Mouse (Mus musculus): ENCODE data around the gene Ugt2a2. TPM values are rescaled to one million over a fixed set of nuclear protein-coding genes. Genes with fewer than 3 reads are reported as not detected.
"Not testable (repeated sequence)": the region's sequence is repeated elsewhere in the genome, so short reads cannot be mapped to it uniquely, and the experiment has no call there.

The Ugt2a2 gene
- not detected for total RNA-seq (2021)
- long read RNA-seq, experiment 1: 0 reads
- long read RNA-seq, experiment 2: 0 reads

- no peak for DNase-seq (ENCODE audit: low spot score)
Observed at GRCm38 (mm10) chr5:87482160-87482559, at the start of gene Ugt2a2. Gene Ugt2a2 (minus strand): TSS chr5:87482260.

- not testable (repeated sequence) for DNase-seq (ENCODE audit: low spot score)
Observed at GRCm38 (mm10) chr5:87523561-87523960, 41.5 kb upstream of the Ugt2a2 start.

DNA sequence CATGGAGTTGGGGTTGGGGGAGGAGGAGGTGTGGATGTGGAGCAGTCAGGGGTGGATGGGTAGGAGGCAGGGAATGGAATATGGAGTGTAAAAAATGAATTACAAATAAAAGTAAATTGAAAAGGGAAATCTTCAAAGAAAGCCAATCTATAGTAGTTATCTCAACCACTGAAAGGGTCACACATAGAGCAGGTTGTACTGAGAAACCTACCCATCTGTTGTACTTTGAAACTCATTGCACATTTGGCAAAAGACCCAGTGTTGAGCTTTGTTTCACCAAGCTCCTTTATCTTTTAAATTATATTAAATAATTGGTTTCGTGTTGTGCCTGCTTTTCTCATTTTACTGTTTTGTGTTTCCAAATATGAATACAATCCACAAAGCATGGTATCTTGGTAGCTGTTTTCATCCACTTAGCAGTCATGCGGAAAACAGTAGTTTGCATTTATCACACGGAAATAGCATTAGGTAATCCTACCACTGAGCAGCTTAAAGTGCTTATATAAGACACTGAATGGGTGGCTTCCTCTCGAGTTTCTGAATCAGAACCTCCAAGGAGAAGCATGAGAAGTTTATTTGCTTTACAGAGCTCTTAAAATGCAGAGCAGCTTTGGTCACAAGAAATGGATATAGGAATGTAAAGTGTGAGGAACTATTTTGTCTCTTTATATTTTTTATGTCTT, 23.9 kb upstream of the Ugt2a2 start:
- no peak for DNase-seq (ENCODE audit: low spot score)

DNA sequence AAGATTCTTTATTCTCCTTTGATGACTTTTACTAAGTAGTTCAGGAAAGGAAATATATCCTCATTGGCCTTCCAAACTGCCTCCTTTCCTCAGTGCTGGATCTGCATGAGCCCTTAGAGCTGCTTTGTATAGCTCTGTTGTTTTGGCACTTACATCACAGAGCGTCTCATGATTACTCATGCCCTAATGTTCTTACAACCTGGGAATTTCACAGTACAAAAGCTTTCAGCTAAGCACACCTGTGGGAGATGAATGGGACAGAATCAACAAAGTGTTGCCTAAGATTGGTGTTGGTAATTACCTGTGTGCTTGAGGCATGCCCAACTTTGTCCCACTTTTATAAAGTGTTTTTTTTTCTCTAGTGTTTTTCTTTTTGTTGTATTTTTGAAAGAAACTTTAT, 20.6 kb upstream of the Ugt2a2 start:
- DNase-seq (ENCODE audit: low spot score): no peak

GRCm38 (mm10) chr5:87499341-87499740, 17.3 kb upstream of the Ugt2a2 start:
- DNase-seq (ENCODE audit: low spot score): peak; percentile 1

DNA sequence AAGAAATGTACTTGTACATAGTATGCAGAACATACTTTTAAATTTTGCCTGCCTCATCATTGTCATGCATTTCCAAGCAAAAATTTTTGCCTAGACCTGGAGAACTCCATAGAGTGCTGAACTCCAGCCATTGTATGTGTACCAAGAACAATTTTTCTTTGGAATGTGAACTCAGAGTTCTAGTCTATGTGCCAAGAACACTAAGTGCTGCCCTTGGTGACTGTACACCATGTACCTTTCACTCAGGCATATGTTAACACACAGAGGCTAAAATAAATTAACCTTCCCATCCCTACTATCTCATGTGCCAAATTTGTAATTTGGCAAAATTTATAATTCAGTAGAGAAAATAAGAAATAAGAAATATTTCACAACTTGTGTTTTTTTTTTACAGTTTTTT, 16.9 kb upstream of the Ugt2a2 start:
- DNase-seq (ENCODE audit: low spot score): peak; percentile 13

DNA sequence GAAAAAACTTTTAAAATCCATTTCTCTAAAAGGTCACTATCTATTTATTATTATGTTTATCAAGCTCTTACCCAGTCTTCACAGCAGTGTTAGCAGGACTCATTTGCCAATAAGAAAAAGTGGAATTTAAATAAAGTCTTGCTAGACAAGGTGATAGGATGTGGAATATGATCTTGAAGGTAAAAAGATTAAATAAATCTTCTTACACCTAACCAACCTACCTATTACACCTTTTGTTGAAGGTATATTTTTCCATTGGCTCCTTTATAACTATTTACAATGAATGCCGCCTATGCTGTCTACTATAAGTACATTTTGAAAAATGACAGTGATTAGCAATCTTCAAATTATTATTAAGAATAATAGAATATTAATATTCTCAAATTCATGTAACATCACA, 8.7 kb upstream of the Ugt2a2 start, which contains the start of gene Ugt2a1:
Gene Ugt2a1 (minus strand): TSS at position 101 of the 400 bp plus-strand sequence.
- DNase-seq (ENCODE audit: low spot score): no peak

- DNase-seq (ENCODE audit: low spot score): not testable (repeated sequence)
Observed at GRCm38 (mm10) chr5:87486706-87487105, 4.6 kb upstream of the Ugt2a2 start, which contains the start of gene Gm43638. Gene Gm43638 (minus strand): TSS chr5:87486806.

DNA sequence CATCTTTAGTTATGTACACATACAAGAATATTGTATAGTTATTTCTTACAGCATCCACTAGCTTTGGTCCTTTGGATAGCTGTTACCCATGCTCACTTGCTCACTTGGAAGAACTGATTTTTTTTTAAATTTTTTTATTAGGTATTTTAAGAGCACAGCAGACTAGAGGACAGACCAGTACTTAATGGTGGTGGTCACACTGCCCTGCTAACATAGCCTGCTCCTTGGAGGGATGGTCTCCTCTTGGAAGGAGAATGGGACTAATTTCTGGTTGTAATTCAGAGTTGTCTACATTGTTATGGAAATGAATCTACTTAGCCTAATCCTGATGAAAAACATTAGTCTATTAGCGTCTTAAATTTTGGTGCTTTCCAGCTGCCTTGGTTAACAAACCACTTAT, 23.2 kb downstream of the Ugt2a2 start:
- DNase-seq (ENCODE audit: low spot score): no peak

GRCm38 (mm10) chr5:87457701-87458100, 24.4 kb downstream of the Ugt2a2 start:
- no peak for DNase-seq (ENCODE audit: low spot score)

GRCm38 (mm10) chr5:87456216-87456850, 25.7 kb downstream of the Ugt2a2 start:
- no peak for DNase-seq (ENCODE audit: low spot score)

- no peak for DNase-seq (ENCODE audit: low spot score)
Observed at GRCm38 (mm10) chr5:87455519-87455918, 26.5 kb downstream of the Ugt2a2 start.

DNA sequence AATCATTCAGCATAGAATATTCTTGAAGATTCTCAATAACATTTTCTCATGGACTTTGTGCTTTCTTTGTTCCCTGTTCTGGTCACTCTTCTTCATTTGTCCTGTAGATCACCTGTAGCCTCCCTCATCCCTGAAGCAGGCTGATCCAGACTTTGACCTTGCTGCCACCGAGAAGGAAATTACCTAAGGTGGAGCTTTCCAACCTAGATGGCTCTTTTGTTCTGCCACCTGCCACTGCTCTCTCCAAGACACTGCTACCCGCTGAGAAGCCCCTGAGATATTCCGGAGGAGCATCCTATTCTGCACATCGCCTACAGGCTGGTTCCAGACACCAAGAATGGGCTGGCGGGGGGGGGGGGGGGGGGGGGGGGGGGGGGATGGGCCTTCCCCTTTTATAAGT, 29.5 kb downstream of the Ugt2a2 start:
- not testable (repeated sequence) for DNase-seq (ENCODE audit: low spot score)

GRCm38 (mm10) chr5:87436264-87436663, 45.8 kb downstream of the Ugt2a2 start:
- no peak for DNase-seq (ENCODE audit: low spot score)

- DNase-seq (ENCODE audit: low spot score): no peak
Observed at GRCm38 (mm10) chr5:87425676-87426075, 56.4 kb downstream of the Ugt2a2 start.

GRCm38 (mm10) chr5:87424041-87424440, 58.0 kb downstream of the Ugt2a2 start, which contains the start of gene Ugt2b38:
Gene Ugt2b38 (minus strand): TSS chr5:87424203.
- not testable (repeated sequence) for DNase-seq (ENCODE audit: low spot score)

Other genes starting within 250 kb of the Ugt2a2 start
- gene Ugt2b37, start 227.5 kb downstream of the Ugt2a2 start, total RNA-seq (2021): not detected
- gene Ugt2a3, start 145.1 kb downstream of the Ugt2a2 start, total RNA-seq (2021): not detected
- not detected for gene Ugt2b38, start 58.1 kb downstream of the Ugt2a2 start, total RNA-seq (2021)
- gene Gm43638, start 4.5 kb upstream of the Ugt2a2 start, total RNA-seq (2021): not detected
- gene Ugt2a1, start 8.6 kb upstream of the Ugt2a2 start, total RNA-seq (2021): not detected
- gene Sult1b1, start 55.9 kb upstream of the Ugt2a2 start, total RNA-seq (2021): not detected
- gene Sult1d1, start 86.8 kb upstream of the Ugt2a2 start, total RNA-seq (2021): not detected
- not detected for gene Sult1e1, start 109.3 kb upstream of the Ugt2a2 start, total RNA-seq (2021)
- not detected for gene Csn1s1, start 183.9 kb upstream of the Ugt2a2 start, total RNA-seq (2021)
- gene Csn2, start 217.4 kb upstream of the Ugt2a2 start, total RNA-seq (2021): not detected